Mouse (Mus musculus): ENCODE data around the gene Htra1.

Htra1 gene

DNA sequence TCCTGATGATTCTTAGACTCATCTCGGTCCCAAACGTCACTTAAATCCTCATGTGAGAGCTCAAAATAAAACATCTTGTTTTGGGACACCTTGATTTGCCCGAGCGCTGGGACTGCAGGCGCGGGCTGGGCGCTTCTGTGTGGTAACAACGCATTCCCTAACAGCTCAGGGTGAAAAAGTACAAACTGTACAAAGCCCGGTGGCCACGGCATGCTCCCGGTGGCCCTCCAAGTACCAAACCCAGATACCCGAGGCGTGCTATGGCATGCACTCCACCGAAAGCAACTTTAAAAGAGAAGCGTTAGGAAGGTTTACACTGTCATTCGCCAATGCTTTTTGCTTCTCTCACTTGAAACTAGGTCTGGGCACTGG lies 504 bp upstream of the Htra1 start:
- DNase-seq (ENCODE audit: low spot score in 2 of 2) = no peak

- DNase-seq (ENCODE audit: low spot score in 2 of 2) = no peak
Measured at GRCm38 (mm10) chr7:130936472-130936951, 601 bp downstream of the Htra1 start.

- DNase-seq (ENCODE audit: low spot score in 2 of 2) = no peak
Measured at GRCm38 (mm10) chr7:130937266-130937841, 1.4 kb downstream of the Htra1 start.

DNA sequence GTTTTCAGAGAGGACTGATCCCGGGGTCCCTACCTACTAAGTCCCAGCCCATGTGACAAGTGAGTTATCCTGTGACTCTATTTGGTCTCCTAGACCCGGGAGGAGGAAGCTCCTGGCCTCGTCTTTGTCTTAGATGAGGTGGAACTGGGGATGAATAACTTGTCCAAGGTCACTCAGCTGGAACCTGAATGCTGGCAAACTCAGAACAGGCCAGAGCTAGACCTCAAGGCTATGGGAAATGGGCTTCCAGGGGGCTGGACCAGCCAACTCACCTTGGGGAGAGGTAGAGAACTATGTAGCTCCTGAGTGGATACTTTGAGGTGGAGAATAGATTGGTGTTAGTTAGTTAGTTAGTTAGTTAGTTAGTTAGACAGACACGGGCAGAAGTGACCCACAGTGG lies 2.1 kb downstream of the Htra1 start:
- no peak for DNase-seq (ENCODE audit: low spot score in 2 of 2)

DNA sequence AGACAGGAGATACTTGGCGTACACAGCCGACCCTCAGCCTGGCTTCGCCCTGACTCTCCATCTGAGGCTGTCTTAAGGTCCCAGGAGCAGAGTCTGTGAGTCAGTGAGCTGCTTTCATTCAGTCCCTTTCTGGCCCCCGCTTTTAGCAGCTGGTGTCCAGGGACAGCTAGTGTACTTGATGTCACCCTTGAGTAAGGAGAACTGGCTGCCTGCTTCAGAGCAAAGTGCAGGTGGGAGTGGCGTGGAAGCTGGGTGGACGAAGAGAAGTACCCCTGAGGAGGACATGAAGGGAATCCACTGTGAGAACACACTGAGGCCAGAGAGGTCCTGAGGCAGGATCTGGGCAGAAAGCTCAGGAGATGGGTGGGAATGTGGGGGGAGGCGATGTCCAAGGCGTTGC lies 3.0 kb downstream of the Htra1 start:
- DNase-seq (ENCODE audit: low spot score in 2 of 2) = no peak

- DNase-seq (ENCODE audit: low spot score in 2 of 2) = no peak
Measured at GRCm38 (mm10) chr7:130940733-130941132, 4.8 kb downstream of the Htra1 start.

DNA sequence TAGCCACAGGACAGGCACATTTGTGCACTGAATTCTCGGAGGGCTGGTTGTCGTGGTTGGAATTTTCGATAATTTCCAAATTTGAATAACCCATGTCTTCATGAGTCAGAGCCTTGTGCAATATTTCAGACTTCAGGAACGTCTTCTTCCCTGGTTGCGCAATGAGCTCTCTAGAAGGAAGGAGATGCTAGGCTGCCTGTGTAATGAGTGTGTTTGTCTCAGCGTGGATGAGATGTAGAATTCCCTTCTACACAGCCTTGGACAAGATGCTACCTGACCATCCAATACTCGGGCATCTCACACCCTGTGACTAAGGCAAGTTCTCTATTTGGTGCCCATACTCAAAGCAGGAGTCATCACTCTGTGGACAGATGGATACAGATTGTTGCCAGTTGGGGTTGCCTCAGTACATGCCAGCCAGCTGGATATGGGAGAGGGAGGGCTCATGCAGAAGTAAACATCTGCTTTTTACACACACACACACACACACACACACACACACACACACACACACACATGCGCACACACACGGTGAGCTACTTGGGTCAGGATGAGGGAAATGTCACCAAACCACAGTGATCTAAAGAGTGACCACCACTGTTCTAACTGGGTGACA lies 7.5 kb downstream of the Htra1 start:
- DNase-seq (ENCODE audit: low spot score in 2 of 2) = no peak

DNA sequence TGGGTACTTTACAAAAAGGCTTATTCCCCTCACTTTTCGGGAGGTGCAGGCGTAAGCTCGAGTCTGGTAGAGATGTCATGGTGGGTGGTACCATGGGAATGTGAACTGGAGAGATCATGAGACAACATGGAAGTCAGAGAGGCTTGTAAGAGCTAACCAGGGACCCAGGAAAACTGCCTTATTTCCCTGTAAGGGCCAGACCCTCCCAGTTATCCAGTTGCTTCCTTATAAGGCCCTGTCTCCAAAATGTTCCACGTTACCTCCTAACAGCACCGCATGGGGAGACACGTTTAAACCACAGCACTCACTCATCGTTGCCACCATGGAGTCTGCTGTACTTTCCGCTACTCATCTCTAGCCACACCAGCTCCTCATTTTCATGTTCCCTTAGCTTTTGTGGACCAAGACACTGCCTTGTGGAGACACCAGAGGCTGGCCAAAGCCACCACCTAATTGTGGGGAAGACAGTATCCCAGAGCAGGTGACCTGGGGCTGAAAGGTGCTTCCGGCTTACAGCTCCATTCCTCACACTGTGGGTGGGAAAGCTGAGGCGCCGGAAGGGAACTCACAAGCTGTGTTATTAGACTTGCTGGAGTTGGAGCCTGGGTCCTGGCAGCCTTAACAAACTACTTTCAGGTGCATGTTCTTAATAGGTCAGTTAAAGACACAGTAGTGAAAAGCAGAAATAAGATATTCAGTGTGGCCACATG lies 9.0 kb downstream of the Htra1 start:
- no peak for DNase-seq (ENCODE audit: low spot score in 2 of 2)

DNA sequence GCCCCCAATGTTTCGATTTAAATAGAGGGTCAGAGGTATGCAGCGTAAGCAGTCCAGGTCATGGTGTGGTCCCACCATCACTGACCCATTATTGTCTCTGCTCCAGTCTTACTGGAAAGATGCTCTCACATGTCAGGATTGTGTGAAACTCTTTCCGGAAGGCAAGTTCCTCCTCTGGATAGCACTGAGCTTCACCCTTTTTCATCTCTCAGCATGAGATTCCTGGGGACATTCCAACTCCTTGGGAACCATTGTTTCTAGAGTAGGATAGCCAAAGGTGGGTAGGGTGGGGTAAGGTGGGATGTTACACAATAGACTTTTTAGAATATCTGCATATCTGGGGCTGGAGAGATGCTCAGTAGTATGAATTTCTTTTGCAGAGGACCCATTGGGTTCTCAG lies 9.8 kb downstream of the Htra1 start:
- no peak for DNase-seq (ENCODE audit: low spot score in 2 of 2)

DNA sequence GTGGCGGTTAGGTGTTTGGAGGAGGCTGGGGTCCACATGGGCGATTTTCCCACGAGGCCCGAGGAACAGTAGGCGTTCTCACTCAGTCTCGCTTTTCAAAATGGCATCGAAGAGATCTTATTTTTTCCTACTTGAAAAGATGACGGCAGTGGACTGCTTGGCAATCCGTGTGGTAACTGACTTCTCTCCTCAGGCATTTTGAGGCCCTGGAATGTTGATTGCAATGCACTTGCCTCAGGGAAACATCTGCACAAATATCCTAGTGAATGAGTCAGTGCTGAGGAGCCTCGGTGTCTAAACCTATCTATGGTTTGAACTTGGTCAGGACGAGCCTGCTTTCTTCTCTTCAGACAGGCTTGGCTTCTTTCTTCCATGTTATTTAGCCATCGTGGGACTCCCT lies 10.4 kb downstream of the Htra1 start:
- DNase-seq (ENCODE audit: low spot score in 2 of 2) = no peak

DNA sequence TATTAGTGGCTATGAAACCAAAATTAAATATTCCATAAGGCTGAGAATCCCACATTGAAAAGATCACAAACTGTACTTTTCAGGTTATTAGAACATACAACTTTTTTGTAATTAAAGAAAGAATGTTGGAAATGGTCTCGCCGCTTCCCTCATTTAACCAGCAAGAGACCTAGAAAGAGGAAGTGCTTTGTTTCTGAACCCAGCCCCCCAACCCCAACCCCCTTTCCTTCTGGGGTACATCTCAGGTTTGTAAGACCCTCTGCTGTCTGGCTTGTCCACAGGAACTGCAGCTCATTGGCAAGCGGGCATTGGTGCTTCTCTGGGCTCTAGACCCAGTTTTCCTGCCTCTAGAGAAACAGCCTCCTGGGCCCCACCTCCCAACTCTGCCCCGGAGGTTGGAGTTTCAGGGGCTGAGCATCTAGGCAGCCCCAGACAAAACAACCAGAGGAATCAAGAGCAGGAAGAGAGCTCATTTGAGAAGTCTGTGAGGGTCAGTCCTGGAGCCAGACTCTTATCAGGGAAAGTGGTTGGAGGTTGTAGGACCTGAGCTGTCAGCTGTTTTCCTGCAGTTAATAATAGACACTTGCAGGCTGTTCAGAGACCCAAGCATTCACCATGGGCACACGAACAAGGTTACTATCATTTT lies 12.8 kb downstream of the Htra1 start:
- no peak for DNase-seq (ENCODE audit: low spot score in 2 of 2)

DNA sequence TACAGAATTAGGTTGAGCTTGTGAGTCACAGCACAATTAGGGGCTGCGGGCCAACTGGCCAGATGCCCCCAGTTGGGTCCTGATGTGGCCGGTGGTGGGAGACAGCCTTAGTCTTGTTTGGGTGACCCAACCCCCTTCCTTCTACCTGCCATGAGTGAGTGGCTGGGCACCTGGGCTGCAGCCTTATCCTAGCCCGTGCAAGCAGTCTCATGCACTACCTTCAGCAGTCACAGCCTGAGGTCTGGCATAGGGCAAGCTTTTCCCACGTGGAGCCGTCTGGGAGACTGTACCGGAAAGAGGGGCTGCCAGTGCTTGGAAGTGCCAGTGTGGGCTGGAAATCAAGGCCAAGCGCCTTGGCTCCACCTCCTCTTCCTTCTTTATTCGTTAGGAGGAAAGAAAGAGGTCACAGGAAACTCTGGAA lies 13.4 kb downstream of the Htra1 start:
- DNase-seq (ENCODE audit: low spot score in 2 of 2) = no peak

GRCm38 (mm10) chr7:130950482-130950881 lies 14.6 kb downstream of the Htra1 start:
- no peak for DNase-seq (ENCODE audit: low spot score in 2 of 2)

- DNase-seq (ENCODE audit: low spot score in 2 of 2) = no peak
Measured at GRCm38 (mm10) chr7:130951004-130951403, 15.1 kb downstream of the Htra1 start.

GRCm38 (mm10) chr7:130953376-130953775 lies 17.5 kb downstream of the Htra1 start:
- DNase-seq (ENCODE audit: low spot score in 2 of 2) = no peak

DNA sequence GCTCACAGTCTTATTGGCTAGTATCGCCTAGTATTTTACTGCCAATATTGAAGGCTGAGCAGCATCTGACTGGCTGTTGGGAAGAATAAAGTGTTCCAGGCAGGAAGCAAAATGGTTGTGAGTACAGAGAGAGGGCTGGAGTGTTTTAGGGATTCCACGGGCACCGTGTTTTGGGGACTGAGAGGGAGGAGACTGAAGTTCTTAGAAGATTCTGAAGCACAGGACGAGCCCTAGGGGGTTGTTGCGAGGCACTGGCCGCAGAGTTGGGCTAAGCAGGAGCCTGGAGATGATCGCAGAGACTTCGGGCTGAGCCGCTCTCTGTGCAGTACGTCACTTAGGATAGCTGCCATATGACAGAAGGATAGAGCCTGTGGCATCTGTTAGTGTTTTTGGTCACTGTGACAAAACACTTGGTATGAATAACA lies 18.3 kb downstream of the Htra1 start:
- no peak for DNase-seq (ENCODE audit: low spot score in 2 of 2)

GRCm38 (mm10) chr7:130958551-130958950 lies 22.6 kb downstream of the Htra1 start:
- no peak for DNase-seq (ENCODE audit: low spot score in 2 of 2)

DNA sequence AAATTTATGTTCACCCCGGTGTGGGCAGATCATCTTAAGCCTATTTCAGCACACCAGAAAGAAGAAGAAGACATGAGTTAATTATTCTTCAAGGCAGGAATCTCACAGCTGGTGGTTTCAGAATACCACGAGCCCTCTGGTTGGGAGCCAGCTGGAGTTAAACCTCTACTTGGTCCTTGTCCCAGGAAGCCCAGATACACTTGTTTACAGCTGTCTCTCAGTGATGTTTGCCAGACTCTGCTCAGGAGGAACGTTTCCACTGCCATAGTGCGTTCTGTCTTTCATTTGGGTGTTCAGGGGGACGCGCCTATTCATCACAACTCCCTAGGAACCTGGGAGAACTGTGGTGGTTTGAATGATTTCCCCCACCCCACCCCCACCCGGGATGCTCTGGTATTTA lies 24.0 kb downstream of the Htra1 start:
- no peak for DNase-seq (ENCODE audit: low spot score in 2 of 2)

- DNase-seq (ENCODE audit: low spot score in 2 of 2) = no peak
Measured at GRCm38 (mm10) chr7:130961429-130961828, 25.5 kb downstream of the Htra1 start.

DNA sequence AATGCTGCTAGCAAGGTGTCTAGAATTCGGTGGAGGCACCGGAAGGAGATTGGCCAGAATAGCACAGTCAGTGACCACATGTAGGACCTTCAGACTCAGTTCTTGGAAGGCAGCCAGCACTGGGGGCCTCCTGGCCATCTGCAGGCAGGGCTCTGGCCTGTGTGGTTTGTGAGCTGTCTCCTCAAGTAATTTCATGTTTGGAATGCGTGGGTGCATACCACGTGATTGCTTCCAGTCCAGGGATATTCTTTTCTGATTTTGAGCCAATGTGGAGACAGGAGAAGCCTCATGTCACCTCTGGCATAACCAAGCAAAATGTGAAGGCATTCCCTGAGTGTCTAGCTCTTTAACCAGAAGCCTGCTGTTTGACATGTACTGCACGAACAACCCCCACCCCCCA lies 28.8 kb downstream of the Htra1 start:
- no peak for DNase-seq (ENCODE audit: low spot score in 2 of 2)

GRCm38 (mm10) chr7:130965396-130965795 lies 29.5 kb downstream of the Htra1 start:
- DNase-seq (ENCODE audit: low spot score in 2 of 2) = no peak

GRCm38 (mm10) chr7:130965909-130966365 lies 30.0 kb downstream of the Htra1 start:
- no peak for DNase-seq (ENCODE audit: low spot score in 2 of 2)

- DNase-seq (ENCODE audit: low spot score in 2 of 2) = no peak
Measured at GRCm38 (mm10) chr7:130966451-130966850, 30.5 kb downstream of the Htra1 start.
